Mouse (Mus musculus): ENCODE data around the gene Nhlrc2. TPM values are rescaled to one million over a fixed set of nuclear protein-coding genes. Genes with fewer than 3 reads are reported as not detected.
A peak's percentile ranks its signal among the peaks of the same experiment; 100 is the strongest.

Nhlrc2 gene
- polyA plus RNA-seq, 1 experiment from 2014 or later, result 16.3 TPM

GRCm38 (mm10) chr19:56621876-56622275, 73.8 kb downstream of the Nhlrc2 start:
- peaks cover 11% of the 10 kb centered on the region; the same call in 1 of the 2 replicates for H3K4me1 ChIP-seq (replicated peaks)

GRCm38 (mm10) chr19:56627881-56628472, 79.9 kb downstream of the Nhlrc2 start:
- Histone ChIP-seq H3K9me3 (peaks cover 4% of the 10 kb centered on the region; the same call in 1 of the 2 replicates), H3K4me2 (no peak overlapping the region), H3K9ac (replicated peaks) (no peak overlapping the region), H3K27me3 (no peaks in the 10 kb centered on the region; the same call in 1 of the 2 replicates), H3K4me3 (replicated peaks) (no peak overlapping the region), H3K4me1 (replicated peaks) (0 out of 2 replicates have a peak, but pooled peaks cover 2% of the 10 kb centered on the region), H3K27ac (no peak overlapping the region), H3K36me3 (no peaks in the 10 kb centered on the region)
- ATAC-seq (ENCODE audit: insufficient number of reproducible peaks, insufficient read depth, low FRiP score, low TSS enrichment, low read depth), result no peak
- 86% methylated on average over 10 of the region's 10 CpGs for WGBS

More at GRCm38 (mm10) chr19:56621876-56622275, 73.8 kb downstream of the Nhlrc2 start:
- Histone ChIP-seq H3K9ac (replicated peaks) (no peak overlapping the region), H3K4me3 (replicated peaks) (no peak overlapping the region), H3K36me3 (no peaks in the 10 kb centered on the region), H3K4me2 (no peak overlapping the region), H3K27me3 (no peaks in the 10 kb centered on the region; the same call in 1 of the 2 replicates), H3K27ac (no peak overlapping the region), H3K9me3 (peaks cover 4% of the 10 kb centered on the region; the same call in 1 of the 2 replicates)
- no peak for ATAC-seq (ENCODE audit: insufficient number of reproducible peaks, insufficient read depth, low FRiP score, low TSS enrichment, low read depth)
- WGBS, result 89% methylated on average over 7 of the region's 7 CpGs

- 70% methylated on average over 6 of the region's 6 CpGs for WGBS
- Histone ChIP-seq H3K4me2 (no peak overlapping the region), H3K27ac (no peak overlapping the region), H3K27me3 (no peaks in the 10 kb centered on the region; the same call in 1 of the 2 replicates), H3K9ac (replicated peaks) (no peak overlapping the region), H3K4me1 (replicated peaks) (0 out of 2 replicates have a peak, but pooled peaks cover 2% of the 10 kb centered on the region), H3K36me3 (no peaks in the 10 kb centered on the region), H3K9me3 (no peaks in the 10 kb centered on the region), H3K4me3 (replicated peaks) (no peak overlapping the region)
- ATAC-seq (ENCODE audit: insufficient number of reproducible peaks, insufficient read depth, low FRiP score, low TSS enrichment, low read depth), result no peak
Measured at GRCm38 (mm10) chr19:56629647-56630046, 81.6 kb downstream of the Nhlrc2 start.

GRCm38 (mm10) chr19:56631017-56631416, 83.0 kb downstream of the Nhlrc2 start:
- Histone ChIP-seq H3K4me3 (replicated peaks) (no peak overlapping the region), H3K27ac (no peak overlapping the region), H3K9me3 (no peaks in the 10 kb centered on the region), H3K4me1 (replicated peaks) (0 out of 2 replicates have a peak, but pooled peaks cover 2% of the 10 kb centered on the region), H3K4me2 (no peak overlapping the region), H3K36me3 (no peaks in the 10 kb centered on the region), H3K9ac (replicated peaks) (no peak overlapping the region), H3K27me3 (no peaks in the 10 kb centered on the region)
- no peak for ATAC-seq (ENCODE audit: insufficient number of reproducible peaks, insufficient read depth, low FRiP score, low TSS enrichment, low read depth)
- WGBS, result 91% methylated on average over 4 of the region's 4 CpGs

GRCm38 (mm10) chr19:56631451-56631901, 83.4 kb downstream of the Nhlrc2 start:
- H3K27me3 ChIP-seq, result no peaks in the 10 kb centered on the region
- no peak overlapping the region for H3K4me2 ChIP-seq
- no peak overlapping the region for H3K4me3 ChIP-seq (replicated peaks)
- H3K9ac ChIP-seq (replicated peaks), result no peak overlapping the region
- H3K36me3 ChIP-seq, result no peaks in the 10 kb centered on the region
- ATAC-seq (ENCODE audit: insufficient number of reproducible peaks, insufficient read depth, low FRiP score, low TSS enrichment, low read depth), result no peak
- H3K9me3 ChIP-seq, result no peaks in the 10 kb centered on the region
- 0 out of 2 replicates have a peak, but pooled peaks cover 2% of the 10 kb centered on the region for H3K4me1 ChIP-seq (replicated peaks)
- 61% methylated on average over 11 of the region's 11 CpGs for WGBS
- H3K27ac ChIP-seq, result no peak overlapping the region

- H3K27ac ChIP-seq, result no peak overlapping the region
- peaks cover 9% of the 10 kb centered on the region for H3K9me3 ChIP-seq
- H3K4me1 ChIP-seq (replicated peaks), result no peaks in the 10 kb centered on the region
- no peaks in the 10 kb centered on the region for H3K27me3 ChIP-seq
- 72% methylated on average over 12 of the region's 12 CpGs for WGBS
- no peak overlapping the region for H3K4me2 ChIP-seq
- no peak for ATAC-seq (ENCODE audit: insufficient number of reproducible peaks, insufficient read depth, low FRiP score, low TSS enrichment, low read depth)
- H3K9ac ChIP-seq (replicated peaks), result no peak overlapping the region
- H3K36me3 ChIP-seq, result no peaks in the 10 kb centered on the region
- no peak overlapping the region for H3K4me3 ChIP-seq (replicated peaks)
Measured at GRCm38 (mm10) chr19:56637035-56637683, 89.1 kb downstream of the Nhlrc2 start.

- H3K9ac ChIP-seq (replicated peaks), result no peak overlapping the region
- no peak overlapping the region for H3K27ac ChIP-seq
- H3K4me2 ChIP-seq, result no peak overlapping the region
- no peaks in the 10 kb centered on the region for H3K27me3 ChIP-seq
- H3K4me3 ChIP-seq (replicated peaks), result no peak overlapping the region
- H3K9me3 ChIP-seq, result peaks cover 10% of the 10 kb centered on the region
- ATAC-seq (ENCODE audit: insufficient number of reproducible peaks, insufficient read depth, low FRiP score, low TSS enrichment, low read depth), result no peak
- H3K4me1 ChIP-seq (replicated peaks), result no peaks in the 10 kb centered on the region
- WGBS, result 87% methylated on average over 9 of the region's 9 CpGs
- no peaks in the 10 kb centered on the region for H3K36me3 ChIP-seq
Measured at GRCm38 (mm10) chr19:56637684-56638049, 89.6 kb downstream of the Nhlrc2 start.

- Histone ChIP-seq H3K9ac (replicated peaks) (no peak overlapping the region), H3K4me3 (replicated peaks) (no peak overlapping the region), H3K27ac (no peak overlapping the region), H3K4me1 (replicated peaks) (peaks cover 11% of the 10 kb centered on the region), H3K27me3 (no peaks in the 10 kb centered on the region), H3K4me2 (no peak overlapping the region), H3K36me3 (no peaks in the 10 kb centered on the region), H3K9me3 (peaks cover 6% of the 10 kb centered on the region; the same call in 1 of the 2 replicates)
- no peak for ATAC-seq (ENCODE audit: insufficient number of reproducible peaks, insufficient read depth, low FRiP score, low TSS enrichment, low read depth)
- WGBS, result 92% methylated on average over 7 of the region's 7 CpGs
Measured at GRCm38 (mm10) chr19:56647451-56648120, 99.5 kb downstream of the Nhlrc2 start.

GRCm38 (mm10) chr19:56651262-56651661, 103.2 kb downstream of the Nhlrc2 start:
- Histone ChIP-seq H3K4me3 (replicated peaks) (no peak overlapping the region), H3K27ac (peak overlapping the region; percentile 23; the same call in 1 of the 2 replicates), H3K36me3 (no peaks in the 10 kb centered on the region), H3K9me3 (peaks cover 6% of the 10 kb centered on the region; the same call in 1 of the 2 replicates), H3K27me3 (no peaks in the 10 kb centered on the region), H3K4me1 (replicated peaks) (peaks cover 19% of the 10 kb centered on the region), H3K9ac (replicated peaks) (no peak overlapping the region), H3K4me2 (no peak overlapping the region)
- 74% methylated on average over 4 of the region's 4 CpGs for WGBS
- ATAC-seq (ENCODE audit: insufficient number of reproducible peaks, insufficient read depth, low FRiP score, low TSS enrichment, low read depth), result no peak

GRCm38 (mm10) chr19:56652034-56652962, 104.2 kb downstream of the Nhlrc2 start:
- peak overlapping the region; percentile 23; the same call in 1 of the 2 replicates for H3K27ac ChIP-seq
- no peaks in the 10 kb centered on the region; the same call in 1 of the 2 replicates for H3K9me3 ChIP-seq
- no peaks in the 10 kb centered on the region for H3K36me3 ChIP-seq
- 0 out of 2 replicates have a peak overlapping the region, but pooled peaks have one; percentile 12 for H3K4me3 ChIP-seq (replicated peaks)
- peaks cover 19% of the 10 kb centered on the region for H3K4me1 ChIP-seq (replicated peaks)
- ATAC-seq (ENCODE audit: insufficient number of reproducible peaks, insufficient read depth, low FRiP score, low TSS enrichment, low read depth), result peak; percentile 90
- WGBS, result 15% methylated on average over 18 of the region's 19 CpGs
- H3K4me2 ChIP-seq, result peak overlapping the region; percentile 45
- H3K9ac ChIP-seq (replicated peaks), result no peak overlapping the region
- H3K27me3 ChIP-seq, result no peaks in the 10 kb centered on the region

All from limb, embryonic 12.5 days (tissue).